Mouse (Mus musculus) ES-E14 (cell line): Measurements from ENCODE around the gene Swap70. TPM values are rescaled to one million over a fixed set of nuclear protein-coding genes. Genes with fewer than 3 reads are reported as not detected.
A peak's percentile ranks its signal among the peaks of the same experiment; 100 is the strongest.

ENCODE experiments used
- DNase-seq: peaks from one replicate; pipeline ENCODE4 v3.0.0-alpha.2; 2013; ENCODE audit warnings: low read depth, low spot score
- H3K27ac ChIP-seq: 2 replicates; pipeline ENCODE4 v1.5.1; 2012; ENCODE audit warnings: low read depth, mild to moderate bottlenecking, low read length, moderate library complexity, mixed read lengths; ENCODE audit not compliant: poor library complexity, insufficient read depth, severe bottlenecking
- H3K36me3 ChIP-seq: 2 replicates; pipeline ENCODE4 v1.6.1; 2012; ENCODE audit warnings: mild to moderate bottlenecking, low read length, moderate library complexity, mixed read lengths; ENCODE audit not compliant: control insufficient read depth, poor library complexity, insufficient read depth, severe bottlenecking
- H3K4me1 ChIP-seq, 2 experiments: fragments of 150-350 bp in 1 of 2; sonication (generic) in 1 of 2; 2 replicates each; pipeline ENCODE4 v1.6.1; 2012; ENCODE audit warnings: low read length in 2 of 2, mild to moderate bottlenecking in 1 of 2, mixed read lengths in 1 of 2; ENCODE audit not compliant: control insufficient read depth in 2 of 2, insufficient read depth in 2 of 2, poor library complexity in 1 of 2
- H3K4me3 ChIP-seq, 2 experiments: fragments of 150-350 bp in 1 of 2; sonication (generic) in 1 of 2; 2 replicates each; pipeline ENCODE4 v1.5.1; 2012; ENCODE audit warnings: low read length in 2 of 2, low read depth in 1 of 2, mild to moderate bottlenecking in 1 of 2, mixed read lengths in 1 of 2; ENCODE audit not compliant: insufficient read depth in 1 of 2, poor library complexity in 1 of 2, severe bottlenecking in 1 of 2
- H3K9ac ChIP-seq: 2 replicates; pipeline ENCODE4 v1.6.1; 2012; ENCODE audit warnings: low read depth, mild to moderate bottlenecking, low read length, mixed read lengths; ENCODE audit not compliant: poor library complexity, insufficient read depth, severe bottlenecking
- H3K9me3 ChIP-seq: fragments of 150-350 bp; sonication (generic); 2 replicates; pipeline ENCODE4 v1.6.1; 2012; ENCODE audit warnings: low read depth, mild to moderate bottlenecking, low read length; ENCODE audit not compliant: control insufficient read depth, insufficient read depth
- CHD2 ChIP-seq: IDR thresholded peaks from 2 replicates; pipeline ENCODE4 v1.6.1; 2014; ENCODE audit warnings: mild to moderate bottlenecking, low read depth, low read length, inconsistent platforms
- HCFC1 ChIP-seq: IDR thresholded peaks from 2 replicates; pipeline ENCODE4 v1.6.1; 2012; ENCODE audit warnings: low read length, inconsistent platforms, borderline replicate concordance; ENCODE audit not compliant: insufficient read depth
- MAFK ChIP-seq: IDR thresholded peaks from 2 replicates; pipeline ENCODE4 v1.6.1; 2014; ENCODE audit warnings: mild to moderate bottlenecking, low read depth, low read length, inconsistent platforms; ENCODE audit not compliant: insufficient read depth
- ZC3H11A ChIP-seq: IDR thresholded peaks from 2 replicates; pipeline ENCODE4 v1.6.1; 2012; ENCODE audit warnings: low read depth, mild to moderate bottlenecking, inconsistent platforms, low read length, borderline replicate concordance
- ZNF384 ChIP-seq: IDR thresholded peaks from 2 replicates; pipeline ENCODE4 v1.6.1; 2012; ENCODE audit warnings: low read depth, low read length, inconsistent platforms
- in situ Hi-C, 2 experiments: fragments of 600-800 bp; cut with MboI; formaldehyde crosslinking; loops; one replicate each; pipeline ENCODE4 v1.15.1; 2025; ENCODE audit warnings: low sequenced_read_pairs in 2 of 2, inconsistent platforms in 1 of 2; ENCODE audit not compliant: unreplicated experiment in 2 of 2
- total RNA-seq: library from RNA; depleted of rRNA; stranded (reverse); fragments of 300-350 nt; gene quantifications from 2 replicates; pipeline ENCODE4 v1.2.3, GENCODE M21; 2012

Gene Swap70
- total RNA-seq, 1 experiment, result 28.7 TPM

GRCm38 (mm10) chr7:110285849-110286151 lies 64.3 kb downstream of the Swap70 start:
- TF ChIP-seq MAFK (no peak), ZC3H11A (no peak), HCFC1 (no peak), CHD2 (no peak), ZNF384 (no peak)
- Histone ChIP-seq H3K9ac (no peak overlapping the region), H3K36me3 (peaks cover 17% of the 10 kb centered on the region; the same call in 1 of the 2 replicates), H3K4me3 (no peak overlapping the region), H3K27ac (no peak overlapping the region), H3K4me1 (peaks cover 0 to 4% of the 10 kb centered on the region in 2 experiments; a peak in 1 of 4 replicates), H3K9me3 (no peaks in the 10 kb centered on the region)
- no peak for DNase-seq
- in situ Hi-C loops, result loop anchor here (5.0 to 10.0 kb wide), 2 partner anchors 339 to 342 kb away; partner anchors contain the start of gene Adm (in 2 of the 2)

GRCm38 (mm10) chr7:110286198-110286732 lies 64.8 kb downstream of the Swap70 start:
- in situ Hi-C loops, result loop anchor here (5.0 to 10.0 kb wide), 2 partner anchors 339 to 341 kb away; partner anchors contain the start of gene Adm (in 2 of the 2)

GRCm38 (mm10) chr7:110286838-110287475 lies 65.4 kb downstream of the Swap70 start:
- in situ Hi-C loops, result loop anchor here (5.0 to 10.0 kb wide), 2 partner anchors 338 to 340 kb away; partner anchors contain the start of gene Adm (in 2 of the 2)
- Histone ChIP-seq H3K9ac (no peak overlapping the region), H3K27ac (no peak overlapping the region), H3K4me3 (no peak overlapping the region), H3K36me3 (peaks cover 6% of the 10 kb centered on the region; the same call in 1 of the 2 replicates), H3K4me1 (peaks cover 0 to 4% of the 10 kb centered on the region in 2 experiments; a peak in 1 of 4 replicates), H3K9me3 (no peaks in the 10 kb centered on the region)
- no peak for TF ChIP-seq CHD2
- no peak for TF ChIP-seq HCFC1
- TF ChIP-seq MAFK, result 0 out of 2 replicates have a peak, but pooled peaks have one; percentile 38
- TF ChIP-seq ZNF384, result no peak
- peak; percentile 91 for TF ChIP-seq ZC3H11A
- peak; percentile 47 for DNase-seq

More at GRCm38 (mm10) chr7:110286198-110286732, 64.8 kb downstream of the Swap70 start:
- H3K4me3 ChIP-seq, result no peak overlapping the region
- TF ChIP-seq CHD2 (no peak), HCFC1 (no peak), MAFK (no peak), ZC3H11A (no peak), ZNF384 (no peak)
- DNase-seq, result no peak
- no peak overlapping the region for H3K9ac ChIP-seq
- peaks cover 12% of the 10 kb centered on the region; the same call in 1 of the 2 replicates for H3K36me3 ChIP-seq
- H3K4me1 ChIP-seq, result peaks cover 0 to 4% of the 10 kb centered on the region in 2 experiments; a peak in 1 of 4 replicates
- no peaks in the 10 kb centered on the region for H3K9me3 ChIP-seq
- H3K27ac ChIP-seq, result no peak overlapping the region

DNA sequence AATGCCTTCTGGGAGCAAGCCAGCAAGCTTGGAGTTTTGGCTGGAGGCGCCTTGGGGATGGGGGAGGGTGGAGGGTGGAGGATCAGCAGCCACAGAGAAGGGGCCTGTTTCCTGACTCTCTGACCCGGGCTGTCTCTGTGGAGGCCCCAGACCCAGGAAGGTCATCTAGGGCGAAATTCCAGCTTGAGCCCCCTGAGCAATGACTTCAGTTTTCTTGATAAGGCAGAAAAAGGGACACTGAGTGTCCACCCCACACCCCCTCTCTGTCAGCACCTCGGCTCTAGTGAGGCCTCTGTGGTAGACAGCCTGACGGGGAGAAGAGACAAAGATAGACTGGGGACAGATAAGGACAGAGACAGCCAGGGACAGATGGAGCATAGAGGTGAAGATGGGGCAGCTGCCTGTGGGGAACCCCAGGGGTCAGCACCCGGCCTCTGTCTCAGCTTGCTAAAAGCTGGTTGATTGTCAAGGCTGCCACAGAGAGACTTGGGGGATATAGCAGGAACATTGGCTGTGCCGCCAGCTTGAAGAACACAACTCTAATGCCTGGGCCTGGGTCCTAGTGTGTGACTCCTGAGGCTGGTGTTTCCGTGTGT lies 66.1 kb downstream of the Swap70 start:
- in situ Hi-C loops, result loop anchor here (5.0 to 10.0 kb wide), 2 partner anchors 337 to 340 kb away; partner anchors contain the start of gene Adm (in 2 of the 2)
- Histone ChIP-seq H3K9me3 (no peaks in the 10 kb centered on the region), H3K36me3 (peaks cover 6% of the 10 kb centered on the region; the same call in 1 of the 2 replicates), H3K4me3 (no peak overlapping the region), H3K9ac (no peak overlapping the region), H3K4me1 (peaks cover 0 to 4% of the 10 kb centered on the region in 2 experiments; a peak in 1 of 4 replicates), H3K27ac (no peak overlapping the region)
- no peak for DNase-seq
- TF ChIP-seq CHD2 (no peak), HCFC1 (no peak), ZNF384 (no peak), MAFK (no peak), ZC3H11A (no peak)
